Mouse (Mus musculus): ENCODE results near the gene Nfkb1. TPM values are rescaled to one million over a fixed set of nuclear protein-coding genes. Genes with fewer than 3 reads are reported as not detected.

The Nfkb1 gene
- polyA plus RNA-seq, 1 experiment from 2014 or later, result 9.4 TPM

DNA sequence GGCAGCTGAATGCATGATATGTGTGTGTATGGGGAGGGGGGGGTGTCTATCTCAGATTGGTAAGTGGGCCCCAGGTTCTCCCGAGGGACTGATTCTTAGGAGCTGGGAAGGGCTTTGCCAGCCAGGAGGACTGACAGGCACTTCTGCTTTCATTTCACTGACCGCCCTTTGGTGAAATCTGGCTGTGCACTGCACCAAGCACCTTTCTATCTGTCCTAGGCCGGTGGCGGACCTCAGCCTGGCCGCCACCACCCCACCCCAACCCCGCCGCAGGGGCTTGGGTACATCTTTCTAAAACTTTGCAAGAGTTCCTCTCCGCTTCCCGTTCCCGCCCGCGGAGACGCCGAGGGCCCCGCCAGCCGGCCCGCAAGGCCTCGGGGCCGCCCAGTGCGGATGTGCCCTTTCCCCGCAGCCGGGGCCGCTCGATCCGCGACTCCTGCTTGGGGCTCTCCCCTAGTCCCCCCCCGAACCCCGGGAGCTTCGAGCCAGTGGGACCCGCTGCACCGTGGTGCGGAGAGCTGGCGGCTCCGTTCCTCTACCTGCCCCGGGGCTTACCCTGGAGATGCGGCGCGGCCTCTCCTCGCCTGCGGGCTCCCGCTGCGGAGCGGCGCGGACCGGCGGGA, 668 bp downstream of the Nfkb1 start:
- peak overlapping the region; percentile 98 for H3K27ac ChIP-seq
- under 1% methylated on average over 47 of the region's 47 CpGs for WGBS
- peak; percentile 72 for DNase-seq (ENCODE audit: low spot score)
- H3K9me3 ChIP-seq, result peaks cover 5% of the 10 kb centered on the region
- H3K4me3 ChIP-seq, result peak overlapping the region; percentile 92
- peaks cover 44% of the 10 kb centered on the region for H3K4me1 ChIP-seq (replicated peaks)
- peaks cover 9% of the 10 kb centered on the region for H3K36me3 ChIP-seq
- no peaks in the 10 kb centered on the region for H3K27me3 ChIP-seq (ENCODE audit: insufficient read depth, poor library complexity, severe bottlenecking)

DNA sequence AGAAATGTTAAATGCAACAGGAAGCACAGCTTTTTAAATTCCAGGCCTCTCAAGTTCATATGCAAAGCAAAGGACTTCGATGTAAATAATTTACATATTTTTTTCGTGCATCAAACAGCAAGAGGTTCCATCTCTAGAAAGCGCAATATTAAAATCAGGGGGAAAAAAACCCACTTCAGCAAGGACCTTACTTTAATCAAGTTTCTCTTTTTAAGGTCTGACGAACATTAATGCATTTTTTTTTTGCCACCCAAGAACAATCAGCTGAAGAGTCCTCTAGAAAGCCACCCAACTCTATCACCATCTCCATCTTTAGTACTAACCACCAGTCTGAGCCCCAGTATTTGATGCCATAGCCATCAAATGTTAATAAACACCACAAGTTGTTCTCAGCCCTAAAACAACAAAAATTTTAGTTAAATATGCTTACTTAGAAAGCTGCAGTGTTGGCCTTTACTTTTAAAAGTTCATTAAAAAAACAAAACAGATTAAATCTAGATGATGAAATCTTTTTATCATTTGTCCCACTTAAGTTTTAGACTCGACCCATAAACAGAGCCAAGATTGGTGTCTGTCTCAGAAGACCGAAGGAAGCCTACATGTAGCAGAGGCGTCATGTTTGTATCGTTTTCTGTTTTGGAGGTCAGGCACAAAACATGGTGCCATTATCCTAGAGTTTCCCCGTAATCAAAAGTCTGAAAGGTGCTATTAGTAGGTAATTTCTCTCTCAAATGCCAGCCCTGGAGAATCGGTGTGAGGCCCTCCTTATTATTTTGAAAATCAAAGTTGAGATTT, 1.4 kb downstream of the Nfkb1 start:
- 60% methylated on average over 10 of the region's 10 CpGs for WGBS
- Histone ChIP-seq H3K4me3 (peak overlapping the region; percentile 92), H3K36me3 (peaks cover 9% of the 10 kb centered on the region), H3K9me3 (peaks cover 5% of the 10 kb centered on the region), H3K27me3 (ENCODE audit: insufficient read depth, poor library complexity, severe bottlenecking) (no peaks in the 10 kb centered on the region), H3K4me1 (replicated peaks) (peaks cover 44% of the 10 kb centered on the region), H3K27ac (peak overlapping the region; percentile 98)
- no peak for DNase-seq (ENCODE audit: low spot score)

DNA sequence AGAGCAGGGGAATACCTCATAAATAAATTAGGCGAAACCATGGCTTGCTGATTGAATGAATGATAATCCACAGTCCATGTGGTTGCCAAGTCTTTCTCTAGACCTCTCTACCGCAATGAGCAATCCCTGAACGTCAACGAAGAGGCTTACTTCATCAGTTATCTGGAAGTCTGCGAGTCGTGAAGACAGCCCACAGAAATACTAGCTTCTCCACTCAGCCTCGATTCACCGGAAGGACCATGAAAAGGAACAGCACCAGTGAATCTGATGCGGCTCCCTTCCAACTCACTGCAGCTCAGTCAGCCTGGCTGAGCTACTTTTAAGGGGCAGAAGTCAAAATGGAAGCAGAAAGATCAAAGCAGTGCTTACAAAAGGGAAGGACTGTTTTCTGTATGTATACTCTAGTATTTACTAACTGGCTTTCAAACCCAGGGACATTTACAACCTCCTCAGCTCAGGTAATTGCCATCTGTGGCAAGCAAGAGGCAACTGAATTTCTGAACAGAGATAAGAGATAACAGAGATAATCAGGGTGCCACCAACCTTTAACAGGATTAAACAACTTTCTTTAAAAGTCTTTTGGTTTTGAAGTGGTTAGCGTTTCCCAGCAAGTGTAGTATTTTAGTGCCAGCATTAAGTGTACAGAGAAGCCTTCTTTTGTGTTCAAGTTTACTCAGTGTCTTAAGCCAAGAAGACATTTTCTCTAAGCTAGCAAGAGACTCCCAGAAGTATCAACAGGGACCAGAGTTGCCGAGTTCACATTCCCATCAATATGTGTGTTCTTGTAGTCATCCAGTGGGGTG, 2.2 kb downstream of the Nfkb1 start:
- Histone ChIP-seq H3K27ac (no peak overlapping the region), H3K9me3 (peaks cover 5% of the 10 kb centered on the region), H3K27me3 (ENCODE audit: insufficient read depth, poor library complexity, severe bottlenecking) (no peaks in the 10 kb centered on the region), H3K4me1 (replicated peaks) (peaks cover 44% of the 10 kb centered on the region), H3K4me3 (no peak overlapping the region), H3K36me3 (peaks cover 9% of the 10 kb centered on the region)
- no peak for DNase-seq (ENCODE audit: low spot score)
- 81% methylated on average over 11 of the region's 11 CpGs for WGBS

DNA sequence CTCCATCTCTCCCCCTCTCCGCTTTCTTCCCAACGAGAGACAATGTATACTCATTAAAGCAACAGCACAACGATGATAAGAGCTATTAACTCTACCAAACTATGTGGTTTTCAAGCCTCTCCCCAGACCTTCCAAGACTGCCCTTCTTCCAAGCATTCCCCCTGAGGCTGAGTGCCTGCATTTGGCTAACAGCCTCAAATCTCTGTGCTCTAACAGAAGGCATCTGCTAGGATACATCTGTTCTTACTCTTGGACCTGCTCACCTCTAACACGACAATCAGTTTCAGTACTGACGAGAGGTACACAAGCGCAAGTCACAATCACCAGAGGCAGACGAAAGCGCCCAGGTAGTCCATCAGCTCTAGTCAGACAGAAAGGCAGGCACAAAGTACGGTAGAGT, 3.4 kb downstream of the Nfkb1 start:
- no peak overlapping the region for H3K4me3 ChIP-seq
- no peak overlapping the region for H3K27ac ChIP-seq
- H3K36me3 ChIP-seq, result peaks cover 9% of the 10 kb centered on the region
- H3K27me3 ChIP-seq (ENCODE audit: insufficient read depth, poor library complexity, severe bottlenecking), result no peaks in the 10 kb centered on the region
- peaks cover 5% of the 10 kb centered on the region for H3K9me3 ChIP-seq
- H3K4me1 ChIP-seq (replicated peaks), result peaks cover 37% of the 10 kb centered on the region
- 74% methylated on average over 9 of the region's 9 CpGs for WGBS
- DNase-seq (ENCODE audit: low spot score), result no peak

DNA sequence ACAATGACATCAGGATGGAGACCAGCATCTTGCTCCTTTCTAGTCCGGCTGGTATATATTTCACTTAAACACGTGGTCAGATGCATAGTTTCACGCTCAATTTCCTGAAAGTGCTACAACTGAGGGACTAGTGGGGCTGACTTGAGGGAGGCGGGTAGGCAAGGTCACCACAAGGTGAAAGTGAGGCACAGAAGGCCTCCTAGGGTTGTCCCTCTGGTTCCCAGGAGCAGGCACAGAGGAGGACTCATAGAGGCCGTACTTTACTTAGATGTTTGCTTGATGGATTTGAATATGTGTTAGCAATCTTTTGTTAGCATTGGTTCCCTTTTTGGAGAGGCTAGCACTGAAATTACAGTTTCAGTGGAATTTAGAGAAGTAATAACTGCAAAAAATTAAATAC, 4.9 kb downstream of the Nfkb1 start:
- Histone ChIP-seq H3K4me1 (replicated peaks) (peaks cover 36% of the 10 kb centered on the region), H3K27me3 (ENCODE audit: insufficient read depth, poor library complexity, severe bottlenecking) (no peaks in the 10 kb centered on the region), H3K4me3 (no peak overlapping the region), H3K9me3 (peaks cover 5% of the 10 kb centered on the region), H3K36me3 (peaks cover 9% of the 10 kb centered on the region), H3K27ac (no peak overlapping the region)
- WGBS, result 74% methylated on average over 5 of the region's 5 CpGs
- no peak for DNase-seq (ENCODE audit: low spot score)

DNA sequence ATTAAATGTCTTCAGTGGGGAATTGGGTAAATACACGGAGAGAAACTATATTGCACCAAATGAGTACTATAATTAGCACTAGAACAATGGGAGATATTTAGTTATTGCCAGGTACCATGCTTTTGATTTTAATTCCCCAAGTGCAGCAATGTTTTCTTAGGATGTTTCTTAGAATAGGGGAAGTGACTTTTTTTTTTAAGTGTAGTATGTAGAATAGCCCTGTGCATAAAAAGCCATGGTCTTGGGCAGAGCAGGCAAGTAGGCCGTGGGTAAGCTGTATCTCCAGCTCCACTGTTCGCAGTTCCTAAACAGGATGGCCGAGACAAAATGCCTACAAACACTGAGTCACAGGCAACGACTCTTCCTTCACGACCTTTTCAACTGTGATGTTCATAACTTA, 8.1 kb downstream of the Nfkb1 start:
- Histone ChIP-seq H3K4me1 (replicated peaks) (peaks cover 19% of the 10 kb centered on the region; the same call in 1 of the 2 replicates), H3K36me3 (peaks cover 10% of the 10 kb centered on the region), H3K9me3 (peaks cover 5% of the 10 kb centered on the region), H3K27me3 (ENCODE audit: insufficient read depth, poor library complexity, severe bottlenecking) (no peaks in the 10 kb centered on the region), H3K4me3 (no peak overlapping the region), H3K27ac (no peak overlapping the region)
- 82% methylated on average over 6 of the region's 6 CpGs for WGBS
- no peak for DNase-seq (ENCODE audit: low spot score)

DNA sequence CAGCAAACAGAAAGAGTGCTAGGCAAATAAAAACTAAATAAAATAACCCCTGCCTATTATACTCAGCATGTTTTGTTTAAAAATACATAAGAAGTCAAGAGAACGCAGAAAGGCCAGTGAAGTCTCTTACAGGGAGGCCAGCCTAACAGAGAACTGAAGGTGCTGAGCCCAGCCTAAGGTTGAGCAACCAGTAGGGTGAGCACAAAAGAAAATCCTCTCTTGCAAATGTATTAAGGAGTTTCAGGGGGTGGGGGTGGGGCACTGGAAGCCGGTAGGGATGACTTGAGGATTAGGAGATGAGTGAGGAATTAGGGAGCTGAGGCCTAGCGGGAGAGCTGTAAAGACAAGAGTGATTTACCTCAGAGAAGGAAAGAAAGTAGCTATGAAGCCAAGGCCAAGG, 9.1 kb downstream of the Nfkb1 start:
- Histone ChIP-seq H3K4me1 (replicated peaks) (peaks cover 14% of the 10 kb centered on the region; the same call in 1 of the 2 replicates), H3K27ac (no peak overlapping the region), H3K9me3 (no peaks in the 10 kb centered on the region), H3K36me3 (0 out of 2 replicates have a peak, but pooled peaks cover 3% of the 10 kb centered on the region), H3K27me3 (ENCODE audit: insufficient read depth, poor library complexity, severe bottlenecking) (no peaks in the 10 kb centered on the region), H3K4me3 (no peak overlapping the region)
- WGBS, result 29% methylated on average over 3 of the region's 3 CpGs
- no peak for DNase-seq (ENCODE audit: low spot score)

DNA sequence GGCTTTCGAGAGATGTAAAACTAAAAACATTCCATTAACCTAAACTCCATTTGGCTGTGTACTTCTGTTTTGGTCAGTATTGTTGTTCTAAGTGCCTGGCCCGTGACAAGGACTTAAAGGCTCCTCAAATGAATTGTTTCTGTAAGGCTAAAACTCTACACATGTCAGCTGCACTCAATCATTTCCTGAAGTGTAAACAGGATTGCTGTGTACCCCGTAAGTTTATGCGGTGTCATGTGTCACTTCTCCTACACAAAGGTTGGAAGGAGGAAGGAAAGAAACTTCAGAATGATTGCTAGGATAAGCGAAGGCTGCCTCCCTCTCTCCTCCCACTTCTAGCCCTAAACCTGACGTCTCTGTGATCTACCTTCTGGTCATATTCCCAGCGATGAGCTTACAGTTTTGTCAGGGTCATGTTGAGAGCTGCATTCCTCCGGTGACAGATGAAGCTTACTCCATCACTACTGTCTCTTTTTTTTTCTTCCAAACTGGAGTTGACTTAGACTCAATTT, 10.0 kb downstream of the Nfkb1 start:
- WGBS, result 65% methylated on average over 8 of the region's 8 CpGs
- no peak overlapping the region for H3K4me3 ChIP-seq
- H3K9me3 ChIP-seq, result no peaks in the 10 kb centered on the region
- no peaks in the 10 kb centered on the region for H3K27me3 ChIP-seq (ENCODE audit: insufficient read depth, poor library complexity, severe bottlenecking)
- H3K4me1 ChIP-seq (replicated peaks), result peaks cover 14% of the 10 kb centered on the region; the same call in 1 of the 2 replicates
- no peak overlapping the region for H3K27ac ChIP-seq
- DNase-seq (ENCODE audit: low spot score), result no peak
- H3K36me3 ChIP-seq, result 0 out of 2 replicates have a peak, but pooled peaks cover 3% of the 10 kb centered on the region

DNA sequence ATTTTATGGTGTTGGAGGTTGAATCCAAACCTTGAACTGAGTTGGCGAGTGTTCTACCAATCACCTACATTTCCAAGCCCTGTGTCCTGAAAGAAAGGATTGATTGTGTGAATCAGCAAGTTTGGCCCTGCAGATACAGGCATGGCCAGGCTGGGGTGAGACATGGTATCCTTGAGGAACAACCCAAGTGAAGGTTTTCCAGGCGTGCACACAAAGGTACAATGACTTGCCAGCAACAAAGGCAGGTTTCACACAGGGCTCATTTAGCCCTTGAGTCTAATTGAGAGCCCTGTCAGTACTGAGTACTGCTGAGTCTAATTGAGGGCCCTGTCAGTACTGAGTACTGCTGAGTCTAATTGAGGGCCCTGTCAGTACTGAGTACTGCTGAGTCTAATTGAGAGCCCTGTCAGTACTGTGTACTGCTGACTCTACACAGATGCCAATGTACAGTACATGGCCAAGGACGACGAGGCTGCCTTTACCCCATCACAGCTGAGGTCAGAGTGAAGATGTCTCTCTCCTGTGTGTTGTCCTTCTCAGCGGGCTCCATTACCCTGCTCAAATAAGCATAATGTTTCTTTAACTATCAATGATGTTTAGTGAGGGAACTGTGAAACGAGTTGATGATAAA, 11.0 kb downstream of the Nfkb1 start:
- H3K27ac ChIP-seq, result no peak overlapping the region
- 83% methylated on average over 6 of the region's 6 CpGs for WGBS
- H3K9me3 ChIP-seq, result no peaks in the 10 kb centered on the region
- no peak for DNase-seq (ENCODE audit: low spot score)
- H3K4me1 ChIP-seq (replicated peaks), result peaks cover 14% of the 10 kb centered on the region; the same call in 1 of the 2 replicates
- H3K36me3 ChIP-seq, result 0 out of 2 replicates have a peak, but pooled peaks cover 3% of the 10 kb centered on the region
- H3K27me3 ChIP-seq (ENCODE audit: insufficient read depth, poor library complexity, severe bottlenecking), result no peaks in the 10 kb centered on the region
- no peak overlapping the region for H3K4me3 ChIP-seq

DNA sequence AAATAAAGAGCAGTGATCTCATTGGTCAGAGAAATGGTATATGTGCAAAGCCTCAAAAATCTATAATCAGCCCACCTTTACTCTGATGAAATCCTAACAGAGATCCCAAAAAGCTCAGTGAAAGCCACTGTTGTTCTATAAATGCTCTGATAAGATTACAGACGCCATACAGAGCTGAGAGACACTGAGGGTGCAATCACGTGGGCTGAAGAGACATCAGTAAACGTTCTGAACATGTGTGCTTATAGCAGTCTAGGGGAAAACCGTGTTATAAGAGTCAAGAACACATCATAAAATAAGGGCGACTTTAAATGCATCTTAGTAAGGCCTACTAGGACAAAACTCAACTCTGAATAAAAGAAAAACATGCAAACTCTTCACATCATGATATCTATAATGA, 14.3 kb downstream of the Nfkb1 start:
- Histone ChIP-seq H3K36me3 (0 out of 2 replicates have a peak, but pooled peaks cover 3% of the 10 kb centered on the region), H3K4me3 (no peak overlapping the region), H3K27me3 (ENCODE audit: insufficient read depth, poor library complexity, severe bottlenecking) (no peaks in the 10 kb centered on the region), H3K4me1 (replicated peaks) (peaks cover 10% of the 10 kb centered on the region), H3K27ac (no peak overlapping the region), H3K9me3 (no peaks in the 10 kb centered on the region)
- 86% methylated on average over 5 of the region's 5 CpGs for WGBS
- no peak for DNase-seq (ENCODE audit: low spot score)

DNA sequence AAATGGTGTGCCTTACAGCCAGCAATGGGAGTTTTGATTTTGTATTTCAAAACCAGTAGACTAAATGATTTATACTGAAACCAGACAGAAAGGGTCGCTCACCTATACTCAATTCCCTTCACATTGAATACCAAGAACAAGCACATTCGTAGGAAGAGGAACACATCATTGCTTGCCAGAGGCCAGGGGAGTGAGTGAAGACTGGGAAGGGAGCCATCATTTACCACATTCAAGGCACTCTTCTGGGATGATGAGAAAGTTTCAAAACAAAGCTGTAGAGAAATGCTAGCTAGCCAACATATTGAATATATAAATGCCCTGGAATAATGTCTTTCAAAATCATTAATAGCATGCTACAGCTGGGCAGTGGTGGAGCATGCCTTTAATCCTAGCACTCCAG, 15.0 kb downstream of the Nfkb1 start:
- no peak overlapping the region for H3K4me3 ChIP-seq
- WGBS, result 89% methylated on average over 2 of the region's 2 CpGs
- no peak for DNase-seq (ENCODE audit: low spot score)
- H3K27me3 ChIP-seq (ENCODE audit: insufficient read depth, poor library complexity, severe bottlenecking), result no peaks in the 10 kb centered on the region
- no peak overlapping the region for H3K27ac ChIP-seq
- peaks cover 6% of the 10 kb centered on the region for H3K4me1 ChIP-seq (replicated peaks)
- H3K36me3 ChIP-seq, result 0 out of 2 replicates have a peak, but pooled peaks cover 3% of the 10 kb centered on the region
- H3K9me3 ChIP-seq, result no peaks in the 10 kb centered on the region

DNA sequence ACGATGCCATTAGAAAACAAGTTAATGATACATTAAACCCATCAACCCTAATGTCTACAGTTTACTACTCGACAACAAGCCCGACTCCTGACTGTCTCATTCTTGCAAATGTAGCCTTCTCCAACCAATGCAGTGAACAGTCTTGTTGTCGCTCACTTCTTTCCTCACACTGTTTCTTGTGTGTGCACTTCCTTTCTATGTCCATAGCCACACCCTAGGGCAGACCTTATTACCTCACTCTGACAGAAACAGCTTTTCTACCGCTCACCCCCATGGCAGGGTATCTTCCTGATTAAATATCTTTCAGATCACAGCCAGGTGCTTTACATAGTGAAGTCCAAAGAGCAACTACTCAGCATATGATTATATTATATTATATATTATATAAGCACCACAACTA, 15.9 kb downstream of the Nfkb1 start:
- H3K36me3 ChIP-seq, result 0 out of 2 replicates have a peak, but pooled peaks cover 3% of the 10 kb centered on the region
- no peak overlapping the region for H3K27ac ChIP-seq
- H3K4me1 ChIP-seq (replicated peaks), result peaks cover 11% of the 10 kb centered on the region
- 91% methylated on average over 5 of the region's 5 CpGs for WGBS
- no peak overlapping the region for H3K4me3 ChIP-seq
- no peak for DNase-seq (ENCODE audit: low spot score)
- no peaks in the 10 kb centered on the region for H3K27me3 ChIP-seq (ENCODE audit: insufficient read depth, poor library complexity, severe bottlenecking)
- H3K9me3 ChIP-seq, result no peaks in the 10 kb centered on the region

Measured in hindbrain, embryonic 10.5 days (tissue).